In genomic region chr2:115860600-115861347, GRCm38 (mm10) we compare ENCODE assay signal across 9 mouse cellular contexts.
A peak's percentile ranks its signal among the peaks of the same experiment; 100 is the strongest.
DNase-seq lines count a peak whose midpoint lies in the region; ATAC-seq and TF ChIP-seq lines count a peak whose summit lies in the region.
"Had no signal": no experiment of that assay in that cellular context is flagged by ENCODE, and none has a peak within 500 bp of the region (broad histone marks: within the 10 kb centered on the region; RNA-seq: fewer than 3 reads in every experiment).

No protein-coding gene starts in this region.

- H3K27me3 ChIP-seq in lung, embryonic 14.5 days (ENCODE audit: insufficient read depth, low read length) = peaks cover 31% of the 10 kb centered on the region
- H3K27me3 ChIP-seq in forebrain, embryonic 13.5 days = peaks cover 10% of the 10 kb centered on the region; the same call in 1 of the 2 replicates
- peaks cover 6% of the 10 kb centered on the region; the same call in 1 of the 2 replicates for H3K27me3 ChIP-seq in hindbrain, embryonic 13.5 days
- peaks cover 60% of the 10 kb centered on the region for H3K27me3 ChIP-seq in liver, embryonic 12.5 days (replicated peaks)

- TF ChIP-seq CTCF in lung, embryonic 14.5 days (IDR thresholded peaks at IDR 0.05; ENCODE audit: low read depth) = no peak
- TF ChIP-seq CTCF in olfactory bulb, adult 2 months (IDR thresholded peaks at IDR 0.05; ENCODE audit: insufficient read depth, low read depth, low read length) = no peak

- H3K4me3 ChIP-seq in lung, embryonic 14.5 days (ENCODE audit: low read depth, low read length) = peak overlapping the region; percentile 31
- peak overlapping the region; percentile 26 for H3K4me3 ChIP-seq in forebrain, embryonic 13.5 days
- peak overlapping the region; percentile 26 for H3K4me3 ChIP-seq in hindbrain, embryonic 13.5 days
- H3K4me3 ChIP-seq in liver, embryonic 12.5 days = peak overlapping the region; percentile 26
- no peak overlapping the region for H3K4me3 ChIP-seq in olfactory bulb, adult 2 months (ENCODE audit: insufficient read depth, low read depth, low read length)

- intact Hi-C loops in left cerebral cortex, postnatal 10 days (cut with DNase I) = no loop called here

- DNase-seq in lung, embryonic 14.5 days = peak; percentile 72
- DNase-seq in lung, postnatal 25 days (ENCODE audit: low spot score) = no peak
- DNase-seq in thymus, postnatal 4 days = no peak
- DNase-seq in left cerebral cortex, postnatal 10 days (ENCODE audit: extremely low spot score in 1 of 2, low spot score in 2 of 2) = no peak

- 0 out of 2 replicates have a peak, but pooled peaks cover 6% of the 10 kb centered on the region for H3K36me3 ChIP-seq in lung, embryonic 14.5 days (ENCODE audit: insufficient read depth)
- peaks cover 12% of the 10 kb centered on the region for H3K36me3 ChIP-seq in forebrain, embryonic 13.5 days (ENCODE audit: poor library complexity, severe bottlenecking)
- peaks cover 4% of the 10 kb centered on the region; the same call in 1 of the 2 replicates for H3K36me3 ChIP-seq in hindbrain, embryonic 13.5 days
- H3K36me3 ChIP-seq in liver, embryonic 12.5 days = no peaks in the 10 kb centered on the region
- H3K36me3 ChIP-seq: G1E had no signal

- ATAC-seq in lung, embryonic 14.5 days (ENCODE audit: insufficient read depth) = peak; percentile 56; the same call in 1 of the 2 replicates
- ATAC-seq in forebrain, embryonic 13.5 days = no peak
- no peak for ATAC-seq in hindbrain, embryonic 13.5 days (ENCODE audit: low FRiP score)
- no peak for ATAC-seq in liver, embryonic 12.5 days

- peak overlapping the region; percentile 76 for H3K4me2 ChIP-seq in lung, embryonic 14.5 days
- H3K4me2 ChIP-seq in forebrain, embryonic 13.5 days = peak overlapping the region; percentile 62
- peak overlapping the region; percentile 51 for H3K4me2 ChIP-seq in hindbrain, embryonic 13.5 days
- H3K4me2 ChIP-seq in liver, embryonic 12.5 days = peak overlapping the region; percentile 58

- H3K4me1 ChIP-seq in lung, embryonic 14.5 days (ENCODE audit: insufficient read depth) = peaks cover 5% of the 10 kb centered on the region
- peaks cover 49% of the 10 kb centered on the region for H3K4me1 ChIP-seq in forebrain, embryonic 13.5 days
- peaks cover 52% of the 10 kb centered on the region for H3K4me1 ChIP-seq in hindbrain, embryonic 13.5 days (replicated peaks)
- H3K4me1 ChIP-seq in liver, embryonic 12.5 days = 0 out of 2 replicates have a peak, but pooled peaks cover 10% of the 10 kb centered on the region
- peaks cover 22% of the 10 kb centered on the region for H3K4me1 ChIP-seq in olfactory bulb, adult 2 months (ENCODE audit: control insufficient read depth, insufficient read depth, low read length)

- 4% methylated on average over 25 of the region's 25 CpGs for WGBS in lung, embryonic 14.5 days
- 6% methylated on average over 25 of the region's 25 CpGs for WGBS in forebrain, embryonic 13.5 days
- WGBS in hindbrain, embryonic 13.5 days = 3% methylated on average over 25 of the region's 25 CpGs
- WGBS in liver, embryonic 12.5 days (ENCODE audit: insufficient replicate concordance) = 4% methylated on average over 25 of the region's 25 CpGs
- 13% methylated on average over 25 of the region's 25 CpGs for WGBS in olfactory bulb, adult 2 months

- no peak for TF ChIP-seq POLR2A in olfactory bulb, adult 2 months (IDR thresholded peaks at IDR 0.05; ENCODE audit: insufficient read depth, low read depth, low read length)

- H3K9me3 ChIP-seq in lung, embryonic 14.5 days (ENCODE audit: low read depth, low read length) = no peaks in the 10 kb centered on the region
- no peaks in the 10 kb centered on the region for H3K9me3 ChIP-seq in forebrain, embryonic 13.5 days (replicated peaks)
- no peaks in the 10 kb centered on the region for H3K9me3 ChIP-seq in hindbrain, embryonic 13.5 days
- no peaks in the 10 kb centered on the region for H3K9me3 ChIP-seq in liver, embryonic 12.5 days (replicated peaks)

- H3K27ac ChIP-seq in lung, embryonic 14.5 days (ENCODE audit: low read depth) = peak overlapping the region; percentile 36; the same call in 1 of the 2 replicates
- peak overlapping the region; percentile 90 for H3K27ac ChIP-seq in forebrain, embryonic 13.5 days
- H3K27ac ChIP-seq in hindbrain, embryonic 13.5 days = peak overlapping the region; percentile 96
- H3K27ac ChIP-seq in liver, embryonic 12.5 days = no peak overlapping the region
- H3K27ac ChIP-seq in olfactory bulb, adult 2 months (ENCODE audit: insufficient read depth, low read depth, low read length) = peak overlapping the region; percentile 99

- 0 out of 2 replicates have a peak overlapping the region, but pooled peaks have one; percentile 15 for H3K9ac ChIP-seq in lung, embryonic 14.5 days
- peak overlapping the region; percentile 62 for H3K9ac ChIP-seq in forebrain, embryonic 13.5 days
- peak overlapping the region; percentile 66 for H3K9ac ChIP-seq in hindbrain, embryonic 13.5 days
- no peak overlapping the region for H3K9ac ChIP-seq in liver, embryonic 12.5 days
